Mouse (Mus musculus): ENCODE results near the gene Pip4k2b. TPM values are rescaled to one million over a fixed set of nuclear protein-coding genes. Genes with fewer than 3 reads are reported as not detected.
A peak's percentile ranks its signal among the peaks of the same experiment; 100 is the strongest.

Gene Pip4k2b
- polyA plus RNA-seq, 1 experiment from 2014 or later = 2.5 TPM

DNA sequence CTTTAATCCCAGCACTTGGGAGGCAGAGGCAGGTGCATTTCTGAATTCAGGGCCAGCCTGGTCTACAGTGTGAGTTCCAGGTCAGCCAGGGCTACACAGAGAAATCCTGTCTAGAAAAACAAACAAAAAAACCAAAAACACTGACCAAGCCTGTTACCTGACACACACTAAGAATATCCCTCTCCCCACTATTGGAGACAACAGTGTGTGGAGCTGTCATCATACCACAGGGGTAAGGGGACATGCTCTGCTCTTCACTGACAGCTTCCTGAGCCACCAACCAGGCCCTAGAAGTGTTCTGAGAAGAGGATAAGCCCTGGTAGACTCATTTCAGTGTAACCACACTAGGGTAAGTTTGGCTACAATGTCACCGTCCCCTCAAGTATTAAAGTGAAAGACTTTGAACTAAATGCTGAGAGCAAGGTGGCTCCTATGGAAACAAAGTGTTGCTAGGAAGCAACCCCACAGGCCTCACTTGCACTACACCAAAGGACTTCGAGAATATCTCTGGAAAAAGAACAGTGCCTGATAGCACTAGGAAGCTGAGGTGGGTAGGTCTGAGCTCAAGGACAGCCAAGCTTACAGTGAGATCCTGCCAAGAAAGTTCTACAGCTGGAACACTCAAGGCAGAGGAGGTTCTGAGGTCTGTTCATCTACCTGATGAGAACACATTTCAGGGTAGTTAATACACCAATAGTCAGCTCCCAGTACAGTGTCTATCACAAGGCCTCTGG lies 35.6 kb upstream of the Pip4k2b start:
- Histone ChIP-seq H3K36me3 (ENCODE audit: control insufficient read depth, insufficient read depth, low read length) (peaks cover 45% of the 10 kb centered on the region), H3K27ac (ENCODE audit: low read length) (no peak overlapping the region)

DNA sequence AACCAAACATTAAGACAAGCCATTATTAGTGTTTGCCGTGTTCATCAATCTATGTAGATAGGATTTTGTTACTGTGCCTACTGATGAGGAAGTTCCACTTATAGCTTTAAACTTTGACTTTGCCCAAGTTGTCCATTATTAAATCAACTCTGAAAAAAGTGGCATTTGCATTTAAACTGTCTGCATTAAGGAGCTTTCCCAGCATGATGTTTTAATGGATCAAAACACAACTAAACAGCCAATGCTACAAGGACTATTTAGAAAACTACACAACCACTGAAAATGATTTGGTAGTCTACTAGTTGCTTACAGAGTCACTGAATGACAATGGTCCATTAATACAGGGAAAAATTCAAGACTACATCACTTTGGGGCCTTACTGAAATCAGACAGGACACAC lies 34.4 kb upstream of the Pip4k2b start:
- no peak overlapping the region for H3K4me2 ChIP-seq (replicated peaks; ENCODE audit: low read depth, low read length)
- 90% methylated on average over 1 of the region's 1 CpGs for WGBS
- H3K36me3 ChIP-seq (ENCODE audit: control insufficient read depth, insufficient read depth, low read length) = peaks cover 45% of the 10 kb centered on the region
- no peaks in the 10 kb centered on the region for H3K9me3 ChIP-seq (ENCODE audit: control insufficient read depth, low read depth, low read length)
- H3K4me3 ChIP-seq (ENCODE audit: low read depth, low read length) = no peak overlapping the region
- H3K9ac ChIP-seq (replicated peaks; ENCODE audit: low read depth, low read length) = no peak overlapping the region
- no peak overlapping the region for H3K27ac ChIP-seq (ENCODE audit: low read length)
- no peak for ATAC-seq (ENCODE audit: insufficient number of reproducible peaks, insufficient read depth, low FRiP score, low read depth)
- no peaks in the 10 kb centered on the region for H3K27me3 ChIP-seq (ENCODE audit: control insufficient read depth, insufficient read depth, low read length)
- peaks cover 12% of the 10 kb centered on the region for H3K4me1 ChIP-seq (ENCODE audit: control insufficient read depth, insufficient read depth, low read length)

More for the DNA sequence above, 35.6 kb upstream of the Pip4k2b start:
- peaks cover 12% of the 10 kb centered on the region for H3K4me1 ChIP-seq (ENCODE audit: control insufficient read depth, insufficient read depth, low read length)
- 84% methylated on average over 2 of the region's 2 CpGs for WGBS
- H3K27me3 ChIP-seq (ENCODE audit: control insufficient read depth, insufficient read depth, low read length) = no peaks in the 10 kb centered on the region
- H3K9ac ChIP-seq (replicated peaks; ENCODE audit: low read depth, low read length) = peak overlapping the region; percentile 94
- ATAC-seq (ENCODE audit: insufficient number of reproducible peaks, insufficient read depth, low FRiP score, low read depth) = no peak
- peak overlapping the region; percentile 68 for H3K4me2 ChIP-seq (replicated peaks; ENCODE audit: low read depth, low read length)
- H3K9me3 ChIP-seq (ENCODE audit: control insufficient read depth, low read depth, low read length) = no peaks in the 10 kb centered on the region
- peak overlapping the region; percentile 66 for H3K4me3 ChIP-seq (ENCODE audit: low read depth, low read length)

DNA sequence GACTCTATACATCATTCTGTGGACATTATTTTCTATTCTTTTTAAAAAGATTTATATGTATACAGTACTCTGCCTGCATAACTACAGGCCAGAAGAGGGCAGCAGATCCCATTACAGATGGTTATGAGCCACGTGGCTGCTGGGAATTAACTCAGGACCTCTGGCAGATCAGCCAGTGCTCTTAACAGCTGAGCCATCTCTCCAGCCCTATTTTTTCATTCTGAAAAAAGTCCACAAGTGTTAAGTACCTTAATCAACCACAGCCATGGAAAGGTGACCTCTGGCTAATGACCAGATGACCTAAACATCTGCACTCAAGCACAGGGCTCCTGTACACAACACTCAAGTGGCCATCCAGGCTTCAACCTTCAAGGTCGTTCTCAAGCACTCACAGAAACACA lies 32.6 kb upstream of the Pip4k2b start:
- ATAC-seq (ENCODE audit: insufficient number of reproducible peaks, insufficient read depth, low FRiP score, low read depth) = no peak
- 47% methylated on average over 2 of the region's 2 CpGs for WGBS
- H3K27me3 ChIP-seq (ENCODE audit: control insufficient read depth, insufficient read depth, low read length) = no peaks in the 10 kb centered on the region
- H3K36me3 ChIP-seq (ENCODE audit: control insufficient read depth, insufficient read depth, low read length) = peaks cover 45% of the 10 kb centered on the region
- H3K27ac ChIP-seq (ENCODE audit: low read length) = no peak overlapping the region
- H3K4me2 ChIP-seq (replicated peaks; ENCODE audit: low read depth, low read length) = no peak overlapping the region
- no peaks in the 10 kb centered on the region for H3K9me3 ChIP-seq (ENCODE audit: control insufficient read depth, low read depth, low read length)
- H3K4me1 ChIP-seq (ENCODE audit: control insufficient read depth, insufficient read depth, low read length) = peaks cover 12% of the 10 kb centered on the region
- H3K9ac ChIP-seq (replicated peaks; ENCODE audit: low read depth, low read length) = no peak overlapping the region
- H3K4me3 ChIP-seq (ENCODE audit: low read depth, low read length) = no peak overlapping the region

DNA sequence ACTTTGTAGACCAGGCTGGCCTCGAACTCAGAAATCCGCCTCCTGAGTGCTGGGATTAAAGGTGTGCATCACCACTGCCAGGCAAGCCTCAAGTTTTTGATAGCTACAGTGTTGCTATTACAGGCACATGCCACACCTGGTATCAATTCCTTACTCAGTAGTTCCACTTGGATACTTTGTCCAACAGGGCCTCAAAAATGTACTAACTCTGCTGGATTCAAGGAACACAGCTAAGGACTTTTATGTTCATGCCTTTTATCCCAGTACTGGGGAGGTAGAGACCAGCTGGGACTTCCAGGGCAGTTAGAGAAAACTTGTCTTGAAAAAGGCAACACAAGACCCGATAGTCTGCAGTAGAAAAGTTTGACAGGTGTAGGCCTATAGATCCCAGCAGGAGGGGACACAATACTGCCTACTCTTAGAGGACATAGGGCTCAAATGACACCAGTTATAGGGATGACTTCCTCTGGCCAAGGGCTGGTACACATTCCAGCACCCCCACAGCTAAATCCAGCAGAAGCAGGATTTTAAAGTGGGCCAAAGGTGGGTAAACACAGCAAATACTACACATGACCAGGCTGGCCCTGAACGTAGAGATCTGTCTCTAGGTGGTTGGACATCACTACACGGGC lies 32.1 kb upstream of the Pip4k2b start:
- H3K9ac ChIP-seq (replicated peaks; ENCODE audit: low read depth, low read length) = no peak overlapping the region
- peaks cover 12% of the 10 kb centered on the region for H3K4me1 ChIP-seq (ENCODE audit: control insufficient read depth, insufficient read depth, low read length)
- peaks cover 45% of the 10 kb centered on the region for H3K36me3 ChIP-seq (ENCODE audit: control insufficient read depth, insufficient read depth, low read length)
- no peak for ATAC-seq (ENCODE audit: insufficient number of reproducible peaks, insufficient read depth, low FRiP score, low read depth)
- H3K9me3 ChIP-seq (ENCODE audit: control insufficient read depth, low read depth, low read length) = no peaks in the 10 kb centered on the region
- H3K4me2 ChIP-seq (replicated peaks; ENCODE audit: low read depth, low read length) = no peak overlapping the region
- WGBS = 56% methylated on average over 5 of the region's 5 CpGs
- H3K27ac ChIP-seq (ENCODE audit: low read length) = no peak overlapping the region
- no peak overlapping the region for H3K4me3 ChIP-seq (ENCODE audit: low read depth, low read length)
- H3K27me3 ChIP-seq (ENCODE audit: control insufficient read depth, insufficient read depth, low read length) = no peaks in the 10 kb centered on the region

- Histone ChIP-seq H3K36me3 (ENCODE audit: control insufficient read depth, insufficient read depth, low read length) (peaks cover 43% of the 10 kb centered on the region), H3K9me3 (ENCODE audit: control insufficient read depth, low read depth, low read length) (no peaks in the 10 kb centered on the region), H3K27ac (ENCODE audit: low read length) (no peak within 1 kb of the TSS), H3K9ac (replicated peaks; ENCODE audit: low read depth, low read length) (no peak within 1 kb of the TSS), H3K4me1 (ENCODE audit: control insufficient read depth, insufficient read depth, low read length) (peaks cover 11% of the 10 kb centered on the region), H3K4me3 (ENCODE audit: low read depth, low read length) (no peak within 1 kb of the TSS), H3K27me3 (ENCODE audit: control insufficient read depth, insufficient read depth, low read length) (no peaks in the 10 kb centered on the region), H3K4me2 (replicated peaks; ENCODE audit: low read depth, low read length) (no peak within 1 kb of the TSS)
- 54% methylated on average over 17 of the region's 17 CpGs for WGBS
- no peak for ATAC-seq (ENCODE audit: insufficient number of reproducible peaks, insufficient read depth, low FRiP score, low read depth)
Measured at GRCm38 (mm10) chr11:97775808-97776496, 31.4 kb upstream of the Pip4k2b start, which contains the start of gene 1700001P01Rik. TSS of gene 1700001P01Rik (minus strand) at chr11:97775918.

DNA sequence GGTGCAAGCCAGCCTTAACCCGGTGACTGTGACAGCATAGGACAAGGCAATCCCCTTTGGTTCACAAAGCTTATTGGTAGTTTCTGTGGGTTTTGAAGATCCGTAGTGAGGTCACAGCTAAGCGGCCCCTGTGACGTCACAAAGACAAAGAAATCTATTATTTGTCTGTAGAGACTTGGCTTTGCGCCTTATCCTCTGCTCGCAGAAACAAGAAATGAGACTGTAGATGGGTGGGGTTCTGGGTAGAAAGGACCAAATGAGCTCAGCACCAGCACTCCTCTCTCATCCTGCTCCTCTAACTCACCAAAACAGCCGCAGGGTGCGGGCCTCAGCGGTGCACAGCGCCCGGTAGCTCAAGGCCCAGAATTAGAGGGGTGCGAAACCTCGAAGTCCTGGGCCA lies 30.7 kb upstream of the Pip4k2b start:
- 76% methylated on average over 13 of the region's 13 CpGs for WGBS
- Histone ChIP-seq H3K4me3 (ENCODE audit: low read depth, low read length) (no peak overlapping the region), H3K9ac (replicated peaks; ENCODE audit: low read depth, low read length) (no peak overlapping the region), H3K4me1 (ENCODE audit: control insufficient read depth, insufficient read depth, low read length) (peaks cover 4% of the 10 kb centered on the region; the same call in 1 of the 2 replicates), H3K4me2 (replicated peaks; ENCODE audit: low read depth, low read length) (no peak overlapping the region), H3K27ac (ENCODE audit: low read length) (no peak overlapping the region), H3K9me3 (ENCODE audit: control insufficient read depth, low read depth, low read length) (no peaks in the 10 kb centered on the region), H3K36me3 (ENCODE audit: control insufficient read depth, insufficient read depth, low read length) (peaks cover 35% of the 10 kb centered on the region), H3K27me3 (ENCODE audit: control insufficient read depth, insufficient read depth, low read length) (no peaks in the 10 kb centered on the region)
- ATAC-seq (ENCODE audit: insufficient number of reproducible peaks, insufficient read depth, low FRiP score, low read depth) = no peak

DNA sequence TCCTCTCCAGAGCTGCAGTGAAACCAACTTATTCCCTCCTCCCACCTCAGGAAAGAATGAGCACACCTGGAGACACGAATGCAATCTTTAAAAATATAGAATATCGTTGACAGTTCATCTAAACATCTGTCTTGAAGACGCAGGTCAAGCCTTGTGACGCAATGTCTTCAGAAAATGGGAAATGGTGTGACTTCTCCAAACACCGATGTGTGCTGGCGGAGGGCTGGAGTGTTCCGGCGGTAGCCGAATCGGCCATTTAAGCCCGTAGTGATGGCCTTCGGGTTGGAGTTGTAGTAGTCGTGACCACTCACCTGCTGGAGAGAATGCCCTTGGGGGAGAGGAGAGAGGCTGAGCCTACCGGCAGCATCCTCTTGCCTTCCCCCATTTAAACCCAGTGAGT lies 26.9 kb upstream of the Pip4k2b start:
- no peaks in the 10 kb centered on the region for H3K27me3 ChIP-seq (ENCODE audit: control insufficient read depth, insufficient read depth, low read length)
- no peak overlapping the region for H3K4me2 ChIP-seq (replicated peaks; ENCODE audit: low read depth, low read length)
- H3K4me1 ChIP-seq (ENCODE audit: control insufficient read depth, insufficient read depth, low read length) = no peaks in the 10 kb centered on the region
- no peak overlapping the region for H3K9ac ChIP-seq (replicated peaks; ENCODE audit: low read depth, low read length)
- H3K4me3 ChIP-seq (ENCODE audit: low read depth, low read length) = no peak overlapping the region
- ATAC-seq (ENCODE audit: insufficient number of reproducible peaks, insufficient read depth, low FRiP score, low read depth) = no peak
- peaks cover under 1% of the 10 kb centered on the region; the same call in 1 of the 2 replicates for H3K36me3 ChIP-seq (ENCODE audit: control insufficient read depth, insufficient read depth, low read length)
- H3K27ac ChIP-seq (ENCODE audit: low read length) = no peak overlapping the region
- H3K9me3 ChIP-seq (ENCODE audit: control insufficient read depth, low read depth, low read length) = no peaks in the 10 kb centered on the region
- WGBS = 75% methylated on average over 14 of the region's 14 CpGs

GRCm38 (mm10) chr11:97769704-97770103 lies 25.2 kb upstream of the Pip4k2b start:
- H3K27ac ChIP-seq (ENCODE audit: low read length) = no peak overlapping the region
- no peaks in the 10 kb centered on the region for H3K36me3 ChIP-seq (ENCODE audit: control insufficient read depth, insufficient read depth, low read length)
- H3K4me1 ChIP-seq (ENCODE audit: control insufficient read depth, insufficient read depth, low read length) = peaks cover 9% of the 10 kb centered on the region; the same call in 1 of the 2 replicates
- no peak overlapping the region for H3K4me3 ChIP-seq (ENCODE audit: low read depth, low read length)
- no peak; the same call in 1 of the 2 replicates for ATAC-seq (ENCODE audit: insufficient number of reproducible peaks, insufficient read depth, low FRiP score, low read depth)
- no peaks in the 10 kb centered on the region for H3K9me3 ChIP-seq (ENCODE audit: control insufficient read depth, low read depth, low read length)
- 18% methylated on average over 2 of the region's 2 CpGs for WGBS
- H3K9ac ChIP-seq (replicated peaks; ENCODE audit: low read depth, low read length) = no peak overlapping the region
- no peak overlapping the region for H3K4me2 ChIP-seq (replicated peaks; ENCODE audit: low read depth, low read length)
- H3K27me3 ChIP-seq (ENCODE audit: control insufficient read depth, insufficient read depth, low read length) = no peaks in the 10 kb centered on the region

All from stomach, embryonic 14.5 days (tissue).